Mouse (Mus musculus) lung, adult 2 months (tissue): Measurements from ENCODE around the gene Zc3h14.

Experiments used
- CTCF ChIP-seq: fragments of 200-500 bp; IDR thresholded peaks from 2 replicates; pipeline ENCODE4 v1.5.1; 2011; ENCODE audit warnings: mild to moderate bottlenecking, low read length, control low read depth; ENCODE audit not compliant: insufficient read depth
- POLR2A ChIP-seq: fragments of 200-500 bp; IDR thresholded peaks from 2 replicates; pipeline ENCODE4 v1.6.1; 2011; ENCODE audit warnings: low read depth, mild to moderate bottlenecking, control low read depth, low read length, borderline replicate concordance; ENCODE audit errors: extremely low read depth

DNA sequence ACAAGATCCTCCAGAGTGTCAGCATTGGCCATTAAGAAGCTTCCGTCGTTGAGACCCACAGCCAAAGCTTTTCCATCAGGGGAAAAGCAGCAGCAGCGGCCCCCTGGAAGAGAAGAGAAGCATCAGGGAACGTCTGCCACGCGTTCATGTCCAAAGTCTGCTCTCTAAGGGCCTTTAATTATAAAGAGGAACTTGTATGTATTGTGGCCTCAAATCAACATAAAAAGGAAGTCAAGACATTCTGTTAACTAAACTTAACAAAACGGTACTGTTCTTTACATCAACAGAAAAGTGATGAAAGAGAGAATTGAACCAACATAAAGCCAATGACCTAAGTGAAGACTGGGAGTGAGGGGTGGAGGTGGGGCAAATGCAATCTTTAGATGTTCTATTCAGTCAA, 84.4 kb downstream of the Zc3h14 start:
- TF ChIP-seq CTCF = no peak
- TF ChIP-seq POLR2A = no peak
